23 mouse cellular contexts compared by ENCODE assay signal in the genomic region with DNA sequence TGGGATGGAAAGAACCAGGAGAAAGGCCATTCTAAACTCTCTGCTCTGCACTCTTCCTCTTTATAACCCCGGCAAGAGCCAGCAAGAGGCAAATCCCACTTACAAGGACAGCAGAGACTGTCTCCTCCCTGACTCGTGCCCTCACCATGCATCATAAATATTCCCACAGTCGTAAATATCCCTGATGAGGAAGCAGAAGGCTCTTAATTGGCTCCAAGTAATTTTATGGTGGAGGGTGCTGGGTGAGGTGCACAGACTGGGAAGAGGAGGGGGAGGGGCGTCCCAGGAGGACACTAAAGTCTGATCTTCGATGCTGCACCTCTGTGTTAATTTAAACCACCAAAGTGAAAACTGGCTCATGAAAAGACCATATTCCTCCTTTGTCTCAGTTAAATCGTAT.
DNase-seq lines count a peak whose midpoint lies in the region; ATAC-seq and TF ChIP-seq lines count a peak whose summit lies in the region.
"Had no signal": no experiment of that assay in that cellular context is flagged by ENCODE, and none has a peak within 500 bp of the region (broad histone marks: within the 10 kb centered on the region; RNA-seq: fewer than 3 reads in every experiment).

No protein-coding gene starts in this region.

- no peak overlapping the region for H3K27ac ChIP-seq in intestine, embryonic 15.5 days
- H3K27ac ChIP-seq in intestine, postnatal 0 days (ENCODE audit: low read depth, low read length): no peak overlapping the region
- H3K27ac ChIP-seq in neural tube, embryonic 12.5 days: no peak overlapping the region
- no peak overlapping the region for H3K27ac ChIP-seq in neural tube, embryonic 14.5 days (ENCODE audit: low read depth, low read length)
- H3K27ac ChIP-seq in kidney, adult 2 months (ENCODE audit: insufficient read depth, low read depth, low read length): no peak overlapping the region
- H3K27ac ChIP-seq: embryonic facial prominence, embryonic 10.5 days; embryonic facial prominence, embryonic 12.5 days; forebrain, embryonic 13.5 days; forebrain, embryonic 15.5 days had no signal

- H3K9ac ChIP-seq in intestine, embryonic 15.5 days: no peak overlapping the region
- H3K9ac ChIP-seq in intestine, postnatal 0 days (ENCODE audit: low read depth, low read length): no peak overlapping the region
- no peak overlapping the region for H3K9ac ChIP-seq in neural tube, embryonic 12.5 days
- no peak overlapping the region for H3K9ac ChIP-seq in neural tube, embryonic 14.5 days (replicated peaks; ENCODE audit: low read depth, low read length)
- H3K9ac ChIP-seq: embryonic facial prominence, embryonic 12.5 days; forebrain, embryonic 13.5 days; forebrain, embryonic 15.5 days had no signal

- no peak for DNase-seq in neural tube, embryonic 10.5 days (ENCODE audit: extremely low spot score, low spot score)
- no peak for DNase-seq in kidney, adult 2 months
- DNase-seq: adrenal gland, adult 8-10 months; adrenal gland, postnatal 14 days; adrenal gland, postnatal 36 days; B cell, adult 2 months; cerebellum, adult 11-12 months; cerebellum, adult 2 months; cerebellum, adult 9-10 months; cerebellum, postnatal 10 days; cerebellum, postnatal 25 days had no signal

- no peaks in the 10 kb centered on the region for H3K9me3 ChIP-seq in intestine, embryonic 15.5 days
- H3K9me3 ChIP-seq in intestine, postnatal 0 days (ENCODE audit: control insufficient read depth): no peaks in the 10 kb centered on the region
- H3K9me3 ChIP-seq in neural tube, embryonic 12.5 days: no peaks in the 10 kb centered on the region
- no peaks in the 10 kb centered on the region for H3K9me3 ChIP-seq in neural tube, embryonic 14.5 days (ENCODE audit: control insufficient read depth, low read length)
- H3K9me3 ChIP-seq: embryonic facial prominence, embryonic 10.5 days; embryonic facial prominence, embryonic 12.5 days; forebrain, embryonic 13.5 days; forebrain, embryonic 15.5 days; G1E had no signal

- 0 out of 2 replicates have a peak, but pooled peaks cover 3% of the 10 kb centered on the region for H3K4me1 ChIP-seq in intestine, embryonic 15.5 days (replicated peaks)
- no peaks in the 10 kb centered on the region for H3K4me1 ChIP-seq in intestine, postnatal 0 days (replicated peaks; ENCODE audit: control insufficient read depth, insufficient read depth, low read length)
- H3K4me1 ChIP-seq in neural tube, embryonic 12.5 days: no peaks in the 10 kb centered on the region
- H3K4me1 ChIP-seq in neural tube, embryonic 14.5 days (ENCODE audit: control insufficient read depth, insufficient read depth, low read length): peaks cover under 1% of the 10 kb centered on the region; the same call in 1 of the 2 replicates
- no peaks in the 10 kb centered on the region for H3K4me1 ChIP-seq in kidney, adult 2 months (ENCODE audit: control insufficient read depth, insufficient read depth, low read length)
- H3K4me1 ChIP-seq: embryonic facial prominence, embryonic 12.5 days; forebrain, embryonic 13.5 days; forebrain, embryonic 15.5 days had no signal

- WGBS in intestine, embryonic 15.5 days: 47% methylated on average over 6 of the region's 6 CpGs
- WGBS in intestine, postnatal 0 days: 34% methylated on average over 6 of the region's 6 CpGs
- WGBS in neural tube, embryonic 12.5 days: 33% methylated on average over 6 of the region's 6 CpGs
- 20% methylated on average over 6 of the region's 6 CpGs for WGBS in neural tube, embryonic 14.5 days
- 55% methylated on average over 6 of the region's 6 CpGs for WGBS in kidney, adult 2 months

- no peak overlapping the region for H3K4me2 ChIP-seq in intestine, embryonic 15.5 days (replicated peaks)
- H3K4me2 ChIP-seq in intestine, postnatal 0 days (replicated peaks; ENCODE audit: low read depth): no peak overlapping the region
- no peak overlapping the region for H3K4me2 ChIP-seq in neural tube, embryonic 12.5 days (replicated peaks)
- H3K4me2 ChIP-seq in neural tube, embryonic 14.5 days (ENCODE audit: low read depth, low read length): no peak overlapping the region
- H3K4me2 ChIP-seq: embryonic facial prominence, embryonic 12.5 days; forebrain, embryonic 13.5 days; forebrain, embryonic 15.5 days had no signal

- H3K4me3 ChIP-seq in intestine, embryonic 15.5 days (replicated peaks): no peak overlapping the region
- no peak overlapping the region for H3K4me3 ChIP-seq in intestine, postnatal 0 days (ENCODE audit: low read depth, low read length)
- H3K4me3 ChIP-seq in neural tube, embryonic 12.5 days: no peak overlapping the region
- H3K4me3 ChIP-seq in neural tube, embryonic 14.5 days (ENCODE audit: low read depth, low read length): no peak overlapping the region
- H3K4me3 ChIP-seq in kidney, adult 2 months (ENCODE audit: insufficient read depth, low read depth, low read length): no peak overlapping the region
- H3K4me3 ChIP-seq: embryonic facial prominence, embryonic 10.5 days; embryonic facial prominence, embryonic 12.5 days; forebrain, embryonic 13.5 days; forebrain, embryonic 15.5 days had no signal

- TF ChIP-seq CTCF in intestine, postnatal 0 days (IDR thresholded peaks at IDR 0.05; ENCODE audit: low read depth): no peak
- no peak for TF ChIP-seq CTCF in kidney, adult 2 months (conservative IDR thresholded peaks at IDR 0.05; ENCODE audit: insufficient read depth, insufficient read length, low read depth, low read length)

- TF ChIP-seq POLR2A in kidney, adult 2 months (IDR thresholded peaks at IDR 0.05; ENCODE audit: low read depth, low read length): no peak

- H3K27me3 ChIP-seq in intestine, embryonic 15.5 days (replicated peaks): no peaks in the 10 kb centered on the region
- no peaks in the 10 kb centered on the region for H3K27me3 ChIP-seq in intestine, postnatal 0 days (replicated peaks; ENCODE audit: control insufficient read depth, insufficient read depth, low read length)
- no peaks in the 10 kb centered on the region for H3K27me3 ChIP-seq in neural tube, embryonic 12.5 days (replicated peaks)
- no peaks in the 10 kb centered on the region for H3K27me3 ChIP-seq in neural tube, embryonic 14.5 days (ENCODE audit: control insufficient read depth, insufficient read depth, low read length)
- no peaks in the 10 kb centered on the region for H3K27me3 ChIP-seq in kidney, adult 2 months (replicated peaks; ENCODE audit: control insufficient read depth, insufficient read depth, low read length)
- H3K27me3 ChIP-seq: embryonic facial prominence, embryonic 12.5 days; forebrain, embryonic 13.5 days; forebrain, embryonic 15.5 days; Patski had no signal

- H3K36me3 ChIP-seq in intestine, embryonic 15.5 days: no peaks in the 10 kb centered on the region
- no peaks in the 10 kb centered on the region for H3K36me3 ChIP-seq in intestine, postnatal 0 days (ENCODE audit: control insufficient read depth, insufficient read depth)
- H3K36me3 ChIP-seq in neural tube, embryonic 12.5 days: no peaks in the 10 kb centered on the region
- H3K36me3 ChIP-seq in neural tube, embryonic 14.5 days (ENCODE audit: control insufficient read depth, insufficient read depth, low read length): no peaks in the 10 kb centered on the region
- no peaks in the 10 kb centered on the region for H3K36me3 ChIP-seq in kidney, adult 2 months (ENCODE audit: control insufficient read depth, insufficient read depth, low read length)
- H3K36me3 ChIP-seq: embryonic facial prominence, embryonic 10.5 days; embryonic facial prominence, embryonic 12.5 days; forebrain, embryonic 15.5 days; G1E had no signal

- peak; percentile 56; the same call in 1 of the 2 replicates for ATAC-seq in intestine, embryonic 15.5 days
- no peak for ATAC-seq in intestine, postnatal 0 days
- peak; percentile 64 for ATAC-seq in neural tube, embryonic 12.5 days (ENCODE audit: low FRiP score, low read depth)
- ATAC-seq in neural tube, embryonic 14.5 days (ENCODE audit: low read depth): peak; percentile 78
- ATAC-seq: activated CD4-positive, CD25-positive, alpha-beta regulatory T cell, adult 4 months; CD4-positive, CD25-positive, alpha-beta regulatory T cell, adult 4 months; forebrain, embryonic 13.5 days; forebrain, embryonic 15.5 days; Patski had no signal
